Mouse (Mus musculus) embryonic facial prominence, embryonic 11.5 days (tissue): ENCODE measurements around the gene Elmo2. TPM values are rescaled to one million over a fixed set of nuclear protein-coding genes. Genes with fewer than 3 reads are reported as not detected.

Experiments used
- ATAC-seq: fragments of 200-750 bp; cut with Nextera tagmentation; replicated peaks from 2 replicates; pipeline ENCODE4 v1.8.0; 2017; ENCODE audit warnings: low read depth; ENCODE audit not compliant: insufficient number of reproducible peaks, low FRiP score, low TSS enrichment
- DNase-seq: peaks from one replicate; pipeline ENCODE4 v3.0.0-alpha.2; 2015; ENCODE audit warnings: low spot score
- H3K27ac ChIP-seq: fragments of 300-500 bp; sonication (generic); replicated peaks from 2 replicates; pipeline ENCODE4 v1.5.1; 2014; ENCODE audit warnings: mild to moderate bottlenecking, low read depth, low read length, control low read depth
- H3K27me3 ChIP-seq: fragments of 300-500 bp; sonication (generic); 2 replicates; pipeline ENCODE4 v1.6.1; 2014; ENCODE audit warnings: mild to moderate bottlenecking, low read length, moderate library complexity, mixed read lengths; ENCODE audit not compliant: control insufficient read depth, insufficient read depth
- H3K36me3 ChIP-seq: fragments of 300-500 bp; sonication (generic); replicated peaks from 2 replicates; pipeline ENCODE4 v1.6.1; 2014; ENCODE audit warnings: low read depth, mild to moderate bottlenecking, low read length, moderate library complexity, mixed read lengths; ENCODE audit not compliant: control insufficient read depth, insufficient read depth
- H3K4me1 ChIP-seq: fragments of 300-500 bp; sonication (generic); 2 replicates; pipeline ENCODE4 v1.6.1; 2014; ENCODE audit warnings: low read length, mixed read lengths; ENCODE audit not compliant: control insufficient read depth, insufficient read depth
- H3K4me2 ChIP-seq: fragments of 300-500 bp; sonication (generic); 2 replicates; pipeline ENCODE4 v1.6.1; 2014; ENCODE audit warnings: low read depth, mild to moderate bottlenecking, control low read depth, low read length, moderate library complexity
- H3K4me3 ChIP-seq: fragments of 300-500 bp; sonication (generic); 2 replicates; pipeline ENCODE4 v1.5.1; 2014; ENCODE audit warnings: low read depth, low read length, control low read depth
- H3K9ac ChIP-seq: fragments of 300-500 bp; sonication (generic); replicated peaks from 2 replicates; pipeline ENCODE4 v1.6.1; 2014; ENCODE audit warnings: mild to moderate bottlenecking, control low read depth, low read length
- H3K9me3 ChIP-seq: fragments of 300-500 bp; sonication (generic); replicated peaks from 2 replicates; pipeline ENCODE4 v1.6.1; 2016; ENCODE audit warnings: mild to moderate bottlenecking, low read length, inconsistent platforms, mixed read lengths; ENCODE audit not compliant: control insufficient read depth
- WGBS: fragments of 180-500 bp; shearing (Covaris S2); extraction: QIAGEN DNeasy Blood & Tissue Kit; methylation state at CpG from one replicate; pipeline ENCODE4 v1.1.7; 2014; 5-methylcytosine and 5-hydroxymethylcytosine counted together
- polyA plus RNA-seq: library from polyadenylated mRNA; unstranded; fragments of >200 nt; fragmentation: Nextera tagmentation; extraction: Ambion mirVana; gene quantifications from 2 replicates; pipeline ENCODE4 v1.2.1, GENCODE M21; 2014

Elmo2 gene
- polyA plus RNA-seq, 1 experiment from 2014 or later = 85.9 TPM

- no peak overlapping the region for H3K27ac ChIP-seq
- no peak overlapping the region for H3K4me3 ChIP-seq
- no peaks in the 10 kb centered on the region; the same call in 1 of the 2 replicates for H3K36me3 ChIP-seq
- no peak for ATAC-seq
- H3K4me2 ChIP-seq = no peak overlapping the region
- DNase-seq = peak; percentile 70
- no peaks in the 10 kb centered on the region for H3K9me3 ChIP-seq
- no peaks in the 10 kb centered on the region for H3K27me3 ChIP-seq
- no peak overlapping the region for H3K9ac ChIP-seq
- 0 out of 2 replicates have a peak, but pooled peaks cover 2% of the 10 kb centered on the region for H3K4me1 ChIP-seq
- 28% methylated on average over 8 of the region's 8 CpGs for WGBS
Measured at GRCm38 (mm10) chr2:165275824-165276223, 50.5 kb downstream of the Elmo2 start.

GRCm38 (mm10) chr2:165275124-165275640, 51.1 kb downstream of the Elmo2 start:
- no peak overlapping the region for H3K27ac ChIP-seq
- no peaks in the 10 kb centered on the region for H3K27me3 ChIP-seq
- peak; percentile 48 for DNase-seq
- H3K36me3 ChIP-seq = no peaks in the 10 kb centered on the region; the same call in 1 of the 2 replicates
- H3K4me2 ChIP-seq = no peak overlapping the region
- no peaks in the 10 kb centered on the region for H3K9me3 ChIP-seq
- ATAC-seq = peak; percentile 71
- 0 out of 2 replicates have a peak, but pooled peaks cover 2% of the 10 kb centered on the region for H3K4me1 ChIP-seq
- WGBS = 27% methylated on average over 7 of the region's 8 CpGs
- H3K4me3 ChIP-seq = no peak overlapping the region
- no peak overlapping the region for H3K9ac ChIP-seq

DNA sequence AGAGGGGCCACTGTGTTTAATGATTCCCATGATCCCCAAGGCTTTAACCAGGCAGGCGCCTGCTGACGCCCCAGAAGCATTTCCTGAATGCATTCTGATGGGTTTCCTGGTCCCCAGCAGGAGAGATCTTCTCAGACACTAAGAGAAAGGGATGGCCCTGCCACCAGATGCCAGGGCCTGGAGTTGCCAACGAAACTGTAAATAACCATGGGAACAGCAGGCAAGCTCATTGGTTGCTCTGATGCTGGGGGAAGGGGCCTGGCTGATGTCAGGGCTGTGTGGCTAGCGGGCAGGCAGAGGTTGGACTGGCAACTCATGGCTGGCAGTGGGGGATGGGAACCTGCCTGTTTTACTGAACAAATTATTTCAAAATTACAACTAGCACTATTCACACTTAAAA, 52.7 kb downstream of the Elmo2 start:
- Histone ChIP-seq H3K27ac (no peak overlapping the region), H3K9ac (no peak overlapping the region), H3K4me2 (no peak overlapping the region), H3K36me3 (no peaks in the 10 kb centered on the region; the same call in 1 of the 2 replicates), H3K4me1 (0 out of 2 replicates have a peak, but pooled peaks cover 2% of the 10 kb centered on the region), H3K9me3 (no peaks in the 10 kb centered on the region), H3K27me3 (no peaks in the 10 kb centered on the region), H3K4me3 (no peak overlapping the region)
- no peak for ATAC-seq
- DNase-seq = no peak
- 42% methylated on average over 4 of the region's 4 CpGs for WGBS

- no peaks in the 10 kb centered on the region; the same call in 1 of the 2 replicates for H3K27me3 ChIP-seq
- no peak overlapping the region for H3K9ac ChIP-seq
- H3K4me1 ChIP-seq = 0 out of 2 replicates have a peak, but pooled peaks cover 2% of the 10 kb centered on the region
- no peak for DNase-seq
- H3K9me3 ChIP-seq = no peaks in the 10 kb centered on the region
- ATAC-seq = no peak
- H3K27ac ChIP-seq = no peak overlapping the region
- H3K4me2 ChIP-seq = no peak overlapping the region
- H3K4me3 ChIP-seq = no peak overlapping the region
- WGBS = 12% methylated on average over 8 of the region's 8 CpGs
- no peaks in the 10 kb centered on the region for H3K36me3 ChIP-seq
Measured at GRCm38 (mm10) chr2:165271326-165271725, 55.0 kb downstream of the Elmo2 start.

- H3K27me3 ChIP-seq = no peaks in the 10 kb centered on the region; the same call in 1 of the 2 replicates
- H3K4me3 ChIP-seq = no peak overlapping the region
- 0 out of 2 replicates have a peak, but pooled peaks cover 2% of the 10 kb centered on the region for H3K4me1 ChIP-seq
- DNase-seq = no peak
- no peak overlapping the region for H3K4me2 ChIP-seq
- no peaks in the 10 kb centered on the region for H3K9me3 ChIP-seq
- 52% methylated on average over 7 of the region's 7 CpGs for WGBS
- H3K27ac ChIP-seq = no peak overlapping the region
- no peak overlapping the region for H3K9ac ChIP-seq
- H3K36me3 ChIP-seq = no peaks in the 10 kb centered on the region
- no peak for ATAC-seq
Measured at GRCm38 (mm10) chr2:165270858-165271257, 55.4 kb downstream of the Elmo2 start.

GRCm38 (mm10) chr2:165266739-165267138, 59.5 kb downstream of the Elmo2 start:
- H3K4me3 ChIP-seq = no peak overlapping the region
- no peaks in the 10 kb centered on the region; the same call in 1 of the 2 replicates for H3K27me3 ChIP-seq
- H3K36me3 ChIP-seq = no peaks in the 10 kb centered on the region
- 8% methylated on average over 12 of the region's 12 CpGs for WGBS
- no peak overlapping the region for H3K4me2 ChIP-seq
- H3K27ac ChIP-seq = no peak overlapping the region
- no peaks in the 10 kb centered on the region for H3K9me3 ChIP-seq
- no peaks in the 10 kb centered on the region for H3K4me1 ChIP-seq
- no peak for ATAC-seq
- DNase-seq = no peak
- no peak overlapping the region; the same call in 1 of the 2 replicates for H3K9ac ChIP-seq

DNA sequence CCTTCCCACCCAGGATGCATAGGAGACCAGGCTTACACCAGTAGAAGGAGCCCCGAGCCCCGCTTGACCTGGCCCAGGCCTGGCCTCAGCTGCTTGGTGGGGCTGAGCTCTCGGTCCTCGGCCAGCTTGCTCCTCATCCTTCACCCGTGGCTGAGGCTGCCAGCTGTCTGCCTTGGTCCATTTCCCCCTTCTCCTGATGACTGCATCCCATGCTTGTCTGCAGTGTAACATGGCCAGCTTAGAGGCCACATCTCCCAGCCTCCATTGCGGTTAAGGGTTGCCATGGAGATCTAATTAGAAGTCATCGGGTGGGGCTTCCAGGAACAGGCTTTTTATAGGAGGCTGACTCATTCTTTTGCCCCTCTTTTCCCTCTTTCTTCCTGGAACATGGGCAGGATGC, 62.4 kb downstream of the Elmo2 start:
- ATAC-seq = no peak

DNA sequence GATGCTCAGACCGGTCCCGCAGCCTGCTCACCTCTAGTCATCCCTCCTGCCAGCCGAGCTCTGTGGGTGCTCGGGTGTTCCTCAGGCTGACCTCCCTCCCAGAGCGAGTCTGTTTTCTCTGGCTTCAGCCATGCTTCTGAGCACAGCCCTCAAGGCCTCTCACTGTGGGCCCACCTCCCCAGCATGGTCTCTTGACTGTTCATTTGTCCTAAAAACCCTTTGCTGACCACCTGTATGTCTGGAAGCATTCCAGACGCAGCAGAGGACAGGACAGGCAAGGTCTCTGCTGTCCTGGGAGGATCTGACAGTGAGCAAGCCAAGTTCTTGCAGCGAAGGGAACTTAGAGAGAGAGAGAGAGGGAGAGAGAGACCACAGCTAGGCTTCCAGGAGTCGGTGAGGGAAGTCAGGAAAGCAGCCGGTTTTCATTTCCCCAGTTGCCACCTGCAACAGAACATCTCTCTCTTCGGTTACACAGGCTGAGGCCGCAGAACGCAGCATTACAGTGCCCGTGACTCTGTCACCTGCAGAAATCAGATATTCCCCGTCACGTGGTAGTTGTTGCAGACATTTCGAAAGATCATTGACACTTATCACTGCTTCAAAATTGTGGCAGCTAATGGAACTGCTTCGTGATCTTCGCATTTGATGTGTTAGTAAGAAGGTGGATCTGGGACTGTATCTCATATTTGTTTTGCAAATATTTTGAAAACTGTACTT, 63.8 kb downstream of the Elmo2 start:
- no peak for ATAC-seq
- H3K27me3 ChIP-seq = no peaks in the 10 kb centered on the region; the same call in 1 of the 2 replicates
- no peaks in the 10 kb centered on the region for H3K9me3 ChIP-seq
- no peaks in the 10 kb centered on the region for H3K36me3 ChIP-seq
- no peak overlapping the region for H3K27ac ChIP-seq
- no peak overlapping the region for H3K9ac ChIP-seq
- H3K4me2 ChIP-seq = no peak overlapping the region
- H3K4me1 ChIP-seq = no peaks in the 10 kb centered on the region
- no peak overlapping the region for H3K4me3 ChIP-seq
- no peak for DNase-seq
- 61% methylated on average over 18 of the region's 18 CpGs for WGBS

More for the DNA sequence above, 62.4 kb downstream of the Elmo2 start:
- Histone ChIP-seq H3K9me3 (no peaks in the 10 kb centered on the region), H3K4me1 (no peaks in the 10 kb centered on the region), H3K4me3 (no peak overlapping the region), H3K36me3 (no peaks in the 10 kb centered on the region), H3K9ac (no peak overlapping the region), H3K4me2 (no peak overlapping the region), H3K27ac (no peak overlapping the region), H3K27me3 (no peaks in the 10 kb centered on the region; the same call in 1 of the 2 replicates)
- DNase-seq = no peak
- 61% methylated on average over 7 of the region's 7 CpGs for WGBS
